Mouse (Mus musculus) 416B (cell line): Measurements from ENCODE around the gene Gabrb2.

Experiments used
- DNase-seq: peaks from one replicate; pipeline ENCODE4 v3.0.0; 2011; ENCODE audit warnings: low read depth

The Gabrb2 gene

DNA sequence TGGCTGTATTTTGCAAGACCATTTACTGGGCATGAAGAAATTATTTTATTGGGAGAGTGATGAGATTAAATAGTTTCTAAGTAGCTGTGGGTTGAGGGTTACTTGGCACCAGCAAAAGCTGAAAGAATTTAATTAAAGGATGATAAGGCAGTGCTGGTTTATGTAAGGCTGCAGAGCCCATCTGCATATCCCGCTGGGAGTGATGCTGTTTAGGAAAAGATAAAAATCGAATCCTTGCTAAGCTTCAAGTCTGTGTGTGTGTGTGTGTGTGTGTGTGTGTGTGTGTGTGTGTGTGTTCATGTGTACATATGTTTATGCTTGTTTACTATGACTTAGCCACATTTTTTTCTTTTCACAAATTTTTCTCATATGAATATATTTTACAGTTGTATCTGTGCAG is 113.0 kb downstream of the Gabrb2 start:
- DNase-seq: no peak

DNA sequence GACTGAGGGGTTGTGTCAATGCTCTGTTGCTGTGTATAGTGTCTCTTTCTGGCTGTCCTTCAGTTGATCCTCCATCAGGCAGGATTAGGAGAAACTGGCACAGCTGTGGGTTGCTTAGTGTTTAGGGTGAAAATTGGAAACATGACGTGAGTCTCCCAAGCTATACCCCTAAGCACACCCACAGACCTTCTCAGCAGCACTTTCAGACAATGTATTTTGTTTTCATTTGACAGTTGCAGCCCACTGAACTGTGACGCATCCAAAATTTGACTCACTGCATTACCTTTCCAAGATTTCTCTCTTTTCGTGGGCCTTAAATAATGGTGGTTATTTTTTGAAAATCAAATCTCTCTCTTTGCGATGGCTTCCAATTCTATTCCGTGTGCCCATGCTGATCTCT is 115.7 kb downstream of the Gabrb2 start:
- no peak for DNase-seq

DNA sequence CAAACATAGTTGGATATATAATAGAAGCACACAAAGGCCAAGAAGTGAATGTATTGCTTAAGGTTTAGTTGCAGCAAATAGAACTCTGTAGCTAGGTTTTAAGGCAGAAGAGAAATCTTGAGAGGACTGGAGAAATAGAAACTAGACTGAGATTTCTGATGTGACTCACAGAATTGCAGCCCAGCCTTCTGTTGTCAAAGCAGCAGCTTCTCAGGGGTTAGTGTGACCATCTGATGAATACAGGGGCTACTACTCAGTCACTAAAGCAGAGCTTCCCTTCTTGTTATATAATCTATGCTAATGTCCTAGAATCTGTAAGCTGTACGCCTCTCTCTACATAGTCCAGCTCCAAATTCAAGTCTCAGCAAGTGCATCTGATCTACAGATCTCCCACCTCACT is 116.3 kb downstream of the Gabrb2 start:
- no peak for DNase-seq

DNA sequence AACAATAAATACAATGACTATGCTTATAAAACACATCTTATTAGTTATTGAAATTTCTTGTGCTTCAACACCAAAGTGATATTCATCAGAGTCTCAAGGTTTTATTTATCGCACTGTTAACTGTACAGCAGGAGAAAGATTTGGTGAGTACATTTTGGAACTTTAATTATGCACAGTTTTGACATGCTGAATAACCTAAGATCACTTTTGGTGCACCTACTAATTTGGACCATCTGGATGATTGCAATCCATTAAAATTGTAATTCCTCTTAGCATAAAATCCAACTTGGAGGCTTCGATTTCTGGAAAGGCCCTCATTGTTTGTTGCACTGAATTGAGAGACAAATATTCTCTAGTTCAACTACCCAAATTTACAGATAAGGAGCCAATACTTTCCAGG is 123.3 kb downstream of the Gabrb2 start:
- no peak for DNase-seq

DNA sequence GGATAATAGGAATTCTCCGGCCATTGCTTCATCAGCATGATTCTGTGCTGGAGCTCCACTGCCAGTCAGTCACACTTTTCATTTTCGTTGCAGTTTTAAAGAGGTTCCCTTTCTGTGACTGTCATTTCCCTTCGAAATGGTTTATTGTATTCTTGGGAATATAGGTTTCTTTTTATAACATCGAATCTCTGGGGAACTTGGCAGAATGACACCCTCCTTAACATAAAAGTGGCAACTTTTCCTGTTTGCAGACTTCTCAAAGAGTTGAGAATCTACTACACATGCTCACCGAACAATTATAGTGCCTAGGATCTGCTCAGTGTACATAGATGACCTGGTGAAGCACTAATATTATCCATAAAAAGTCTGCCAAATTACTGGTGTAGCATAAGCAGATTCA is 146.5 kb downstream of the Gabrb2 start:
- no peak for DNase-seq

DNA sequence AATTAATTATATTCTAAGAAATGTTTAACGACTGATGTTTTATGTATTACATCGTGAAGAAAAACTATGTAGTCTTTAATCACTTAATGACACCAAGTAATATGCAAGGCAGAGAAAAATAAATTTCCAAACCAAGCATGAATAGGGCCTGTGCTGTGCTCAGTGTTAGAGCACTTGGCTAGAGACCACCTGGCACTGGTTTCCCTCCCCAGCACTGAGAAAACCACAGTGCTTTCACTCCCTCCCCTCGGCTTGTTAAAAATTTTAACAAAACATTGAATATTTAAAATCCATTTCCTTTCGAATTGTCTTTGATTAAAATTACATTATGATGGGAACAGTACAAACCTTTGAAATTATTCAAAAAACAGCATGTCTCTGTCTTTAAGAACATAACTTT is 151.9 kb downstream of the Gabrb2 start:
- DNase-seq: no peak

DNA sequence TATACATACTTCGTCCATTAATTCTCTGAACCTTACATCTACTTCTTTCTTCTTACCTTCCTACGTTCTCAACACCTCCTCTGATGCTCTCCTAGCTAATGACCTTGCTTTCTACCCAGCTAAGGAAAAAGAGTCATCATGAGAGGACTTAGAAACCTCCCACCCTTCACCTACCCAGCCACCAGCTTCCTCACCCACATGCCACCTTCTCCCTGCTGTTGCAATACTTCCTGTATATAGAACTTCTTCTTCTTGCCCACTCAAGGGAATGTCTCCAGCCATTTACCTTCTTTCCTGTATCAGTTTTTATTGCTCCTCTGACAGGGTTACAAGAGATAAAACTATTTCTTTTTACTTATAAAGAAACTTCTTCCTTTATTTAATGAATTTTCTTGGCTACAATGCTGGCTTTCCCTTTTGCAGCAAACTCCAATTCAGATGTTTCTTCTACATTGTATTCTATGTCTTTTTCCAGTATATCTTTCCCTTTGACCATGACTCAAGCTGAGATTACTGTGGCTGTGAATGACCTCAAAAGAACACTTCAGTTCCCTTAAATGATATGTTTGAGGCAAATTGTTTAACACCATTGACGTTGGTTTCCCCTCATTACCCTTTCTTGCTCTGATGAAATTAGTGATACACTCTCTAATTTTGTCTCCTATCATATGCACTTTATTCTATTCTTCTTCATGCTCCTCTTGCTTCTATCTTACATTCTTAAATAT is 155.8 kb downstream of the Gabrb2 start:
- no peak for DNase-seq

DNA sequence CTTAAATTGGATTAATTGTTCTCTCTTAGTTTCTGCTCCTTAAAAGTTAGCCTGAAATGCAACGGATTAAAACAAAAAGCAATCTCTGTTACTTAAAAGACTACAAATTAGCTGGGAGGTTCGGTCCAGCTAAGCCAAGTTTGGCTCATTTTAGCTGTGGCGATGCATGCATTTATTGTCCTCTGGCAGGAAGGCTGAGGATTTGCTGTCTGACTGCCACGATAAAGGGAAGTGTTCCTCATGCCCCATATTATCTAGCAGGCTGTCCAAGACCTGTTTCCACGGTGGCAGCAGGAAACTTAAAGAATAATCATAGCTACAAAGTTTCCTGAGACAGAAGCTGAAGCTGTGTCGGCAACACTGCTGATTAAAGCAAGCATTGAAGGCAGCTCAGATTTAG is 160.2 kb downstream of the Gabrb2 start:
- DNase-seq: no peak

DNA sequence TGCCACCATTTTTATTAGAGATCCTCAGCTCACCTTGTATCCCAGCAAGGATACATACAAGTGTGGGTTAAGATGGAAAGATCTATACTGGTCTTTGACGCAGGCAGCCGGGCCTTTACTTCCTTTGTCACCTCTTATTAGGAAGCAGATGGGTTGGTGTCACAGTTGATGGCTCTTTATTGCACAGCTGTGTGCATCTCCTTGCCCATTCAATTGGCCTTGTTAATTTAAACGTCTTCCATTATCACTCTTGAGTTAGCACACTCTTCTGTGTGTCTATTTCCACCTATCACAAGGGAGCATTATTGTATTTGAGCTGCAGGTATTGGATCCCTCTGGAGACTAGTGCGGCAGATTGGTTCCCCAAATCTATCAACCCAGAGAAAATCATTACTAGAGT is 161.6 kb downstream of the Gabrb2 start:
- DNase-seq: no peak

DNA sequence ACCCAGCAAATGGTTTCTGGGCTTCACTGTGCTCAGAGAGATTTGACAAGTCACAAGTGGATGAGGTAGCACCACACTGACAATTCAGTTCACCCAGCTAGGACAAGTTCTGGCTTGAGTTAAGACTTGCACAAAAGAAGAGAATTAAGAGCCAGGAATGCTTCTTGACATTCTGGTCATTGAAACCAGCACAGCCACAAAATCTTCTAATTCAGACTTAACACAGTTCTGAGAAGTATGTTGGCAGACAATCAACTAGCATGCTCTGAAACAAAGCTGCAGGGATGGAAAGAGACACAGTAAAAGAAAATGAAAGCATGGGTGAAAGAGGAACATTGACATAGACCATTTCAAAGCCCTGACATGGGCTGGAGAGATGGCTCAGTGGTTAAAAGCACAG is 162.2 kb downstream of the Gabrb2 start:
- no peak for DNase-seq

DNA sequence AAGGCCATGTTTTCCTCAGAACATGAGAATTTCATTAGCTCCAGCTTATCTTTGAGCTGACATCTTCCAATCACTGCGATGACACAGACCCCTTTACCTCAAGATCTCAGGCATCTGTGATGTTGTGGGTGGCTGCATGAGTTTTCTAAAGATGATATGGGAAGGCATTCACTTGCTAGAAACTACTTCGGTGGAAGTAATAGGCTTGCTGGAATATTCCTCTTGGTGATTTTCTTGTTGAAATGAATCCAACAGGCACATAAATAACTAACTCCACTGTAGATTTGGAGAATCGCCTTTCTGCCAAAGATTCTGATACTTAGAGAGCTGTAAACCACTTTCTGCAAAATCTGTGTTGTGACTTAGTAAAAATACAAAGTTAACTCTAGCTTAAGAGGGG is 172.9 kb downstream of the Gabrb2 start:
- DNase-seq: no peak

DNA sequence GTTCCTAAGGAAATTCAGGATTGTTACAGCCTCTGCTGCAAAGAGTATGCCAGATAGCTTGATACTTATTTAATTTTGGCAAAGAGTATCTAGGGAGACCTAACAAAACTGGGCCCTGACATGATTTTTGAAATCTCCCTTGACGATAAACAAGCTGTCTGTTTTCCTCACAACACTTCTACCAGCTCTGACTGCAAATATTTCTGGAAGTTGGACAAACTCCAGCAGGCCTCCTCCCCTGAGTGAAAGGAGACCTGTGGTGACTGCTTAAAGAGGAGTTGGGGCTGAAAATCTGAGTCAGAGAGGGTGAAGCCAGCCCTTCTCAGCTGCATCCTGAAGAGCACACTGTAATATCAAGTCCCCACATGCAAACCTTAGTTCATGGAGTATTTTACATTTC is 186.7 kb downstream of the Gabrb2 start:
- DNase-seq: no peak

DNA sequence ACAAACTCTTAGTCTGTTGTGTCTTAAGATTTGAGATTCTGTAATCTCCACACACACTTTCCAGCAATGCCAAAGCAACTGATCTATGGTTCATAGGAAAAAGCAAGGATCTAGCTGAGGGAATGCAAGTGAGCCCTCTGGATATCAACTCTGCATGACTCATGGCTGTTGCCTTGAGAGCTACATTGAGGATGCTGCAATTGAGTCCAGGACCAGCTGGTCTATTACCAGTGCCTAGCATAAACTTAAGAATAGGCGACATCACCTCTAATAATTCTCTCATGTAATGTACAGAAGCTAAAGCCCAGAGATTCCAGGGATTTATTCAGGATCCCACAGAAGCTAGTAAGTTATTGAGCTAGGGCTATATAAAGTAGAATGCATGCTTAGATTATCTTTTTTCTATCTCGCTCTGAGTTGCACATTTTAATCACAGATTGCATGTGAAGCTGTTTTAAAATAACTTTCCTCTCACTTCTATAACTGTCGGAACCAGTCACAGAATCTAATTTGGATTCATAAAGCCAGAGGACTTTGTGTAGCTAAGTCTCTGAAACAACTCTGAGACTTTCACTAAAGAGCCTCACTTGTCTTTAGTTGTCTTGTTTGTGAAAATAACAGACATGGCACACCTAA is 189.7 kb downstream of the Gabrb2 start:
- DNase-seq: no peak

DNA sequence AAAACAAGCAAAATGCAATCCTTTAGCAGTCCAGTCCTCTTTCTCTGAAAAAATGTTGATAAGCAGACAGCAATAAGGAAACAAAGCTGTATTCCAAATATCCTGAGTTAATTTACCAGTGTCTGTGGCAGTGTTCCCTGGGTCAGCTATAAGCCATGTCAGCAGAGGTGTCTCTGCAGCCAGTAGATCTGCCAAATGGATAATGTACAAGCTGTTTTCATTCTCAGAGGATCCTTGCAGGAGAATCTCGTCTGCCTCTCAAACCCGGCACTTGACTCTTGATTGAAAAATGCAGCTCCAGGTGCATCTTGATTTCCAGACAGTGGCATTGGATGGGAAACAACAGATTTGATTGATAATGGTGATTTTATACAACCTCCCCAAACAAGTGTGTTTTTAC is 198.6 kb downstream of the Gabrb2 start:
- no peak for DNase-seq

DNA sequence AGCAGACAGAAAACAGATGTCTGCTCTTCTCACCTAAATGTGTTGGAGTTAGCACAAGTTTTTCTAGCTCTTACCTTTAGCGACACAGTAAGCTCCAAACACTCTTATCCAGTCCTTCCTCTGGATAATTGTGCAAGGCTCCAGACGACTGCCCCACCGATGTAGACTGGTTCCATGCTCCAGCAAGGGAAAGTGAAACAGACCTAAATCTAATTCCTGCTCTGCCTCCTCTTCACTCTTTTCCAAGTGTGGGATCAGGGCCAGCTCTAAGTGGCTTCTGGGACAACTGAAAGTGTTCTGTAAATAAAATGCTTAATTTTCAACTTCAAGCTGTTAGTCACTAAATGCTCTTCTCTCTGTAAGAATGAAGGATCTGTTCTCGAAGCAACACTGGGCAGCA is 201.6 kb downstream of the Gabrb2 start:
- no peak for DNase-seq

DNA sequence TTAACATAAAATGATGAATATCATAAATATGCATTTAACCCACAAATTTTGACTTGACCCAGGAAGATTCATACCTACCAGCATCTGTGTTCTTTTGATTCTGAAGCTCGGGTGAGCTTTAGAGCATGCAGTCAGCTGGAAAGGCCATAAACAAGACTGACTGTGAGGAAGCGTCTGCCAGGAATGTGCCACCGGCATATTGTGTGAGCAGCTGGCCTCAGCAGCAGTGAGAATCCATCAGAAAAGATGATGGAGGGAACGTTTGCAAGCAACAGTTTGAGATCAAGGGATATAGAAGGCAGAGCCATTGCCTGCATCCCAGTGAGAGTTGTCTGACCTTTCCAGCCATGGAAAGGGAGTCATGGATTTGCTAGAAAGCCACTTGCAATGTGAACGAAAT is 230.6 kb downstream of the Gabrb2 start:
- no peak for DNase-seq

DNA sequence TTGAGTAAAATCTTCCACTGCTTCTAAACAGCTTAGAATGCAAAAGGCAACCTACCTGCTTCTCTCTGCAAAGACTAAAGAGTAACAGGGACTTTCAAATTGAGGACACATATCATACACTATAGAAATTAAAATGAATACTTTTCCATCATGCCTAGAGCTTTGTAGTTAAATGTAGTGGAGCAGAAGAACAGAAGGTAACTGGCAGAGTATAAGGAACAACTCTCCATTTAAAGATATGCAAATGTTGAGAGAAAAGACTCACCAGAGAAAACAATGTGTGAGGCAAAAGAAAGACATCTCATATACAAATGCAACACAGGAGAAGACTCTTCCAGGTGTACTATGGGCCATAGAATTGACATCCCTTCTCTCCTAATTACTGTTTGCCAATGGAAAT is 232.0 kb downstream of the Gabrb2 start:
- DNase-seq: no peak

DNA sequence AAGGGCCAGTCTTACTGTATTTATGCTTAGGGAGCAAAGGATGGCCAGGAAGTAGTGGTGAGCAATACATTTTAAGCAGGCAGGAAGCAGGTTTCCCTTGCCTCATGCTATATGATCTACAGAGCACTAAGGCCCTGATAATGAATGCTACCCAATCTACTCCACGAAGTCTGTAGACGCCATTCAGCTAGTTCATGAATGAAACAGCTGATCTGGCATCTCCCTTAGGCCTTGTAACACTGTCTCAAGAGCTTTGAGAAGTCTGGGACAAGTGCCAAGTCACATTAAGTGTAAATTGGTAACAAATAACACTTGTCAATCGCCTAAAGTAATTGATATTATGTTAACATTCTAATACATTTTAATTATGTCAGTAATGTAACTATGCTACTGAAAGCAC is 234.6 kb downstream of the Gabrb2 start:
- no peak for DNase-seq

DNA sequence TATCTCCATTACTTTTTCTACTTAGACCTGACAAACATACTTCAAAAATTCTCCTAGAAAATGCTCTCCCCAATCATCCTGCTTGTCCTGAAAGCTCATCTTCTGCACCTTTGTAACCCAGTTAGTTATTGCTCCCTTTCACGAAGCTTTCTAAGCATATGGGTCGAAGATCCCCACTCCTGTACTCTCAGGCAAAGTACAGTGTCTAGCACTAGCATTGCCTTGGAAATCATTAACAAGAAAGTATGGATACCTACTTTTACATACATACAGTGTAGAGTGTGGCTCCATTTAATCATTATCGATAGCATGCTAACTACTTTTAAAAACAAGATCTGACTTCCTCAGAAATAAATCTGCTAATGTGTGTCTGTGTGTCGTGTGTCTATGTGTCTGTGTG is 249.1 kb downstream of the Gabrb2 start:
- DNase-seq: no peak
